Mouse (Mus musculus): Measurements from ENCODE around the gene Wdr74. TPM values are rescaled to one million over a fixed set of nuclear protein-coding genes. Genes with fewer than 3 reads are reported as not detected.
A peak's percentile ranks its signal among the peaks of the same experiment; 100 is the strongest.
"Not testable (repeated sequence)": the region's sequence is repeated elsewhere in the genome, so short reads cannot be mapped to it uniquely, and the experiment has no call there.

Gene Wdr74
- polyA plus RNA-seq, 1 experiment from 2014 or later: 16.3 TPM

DNA sequence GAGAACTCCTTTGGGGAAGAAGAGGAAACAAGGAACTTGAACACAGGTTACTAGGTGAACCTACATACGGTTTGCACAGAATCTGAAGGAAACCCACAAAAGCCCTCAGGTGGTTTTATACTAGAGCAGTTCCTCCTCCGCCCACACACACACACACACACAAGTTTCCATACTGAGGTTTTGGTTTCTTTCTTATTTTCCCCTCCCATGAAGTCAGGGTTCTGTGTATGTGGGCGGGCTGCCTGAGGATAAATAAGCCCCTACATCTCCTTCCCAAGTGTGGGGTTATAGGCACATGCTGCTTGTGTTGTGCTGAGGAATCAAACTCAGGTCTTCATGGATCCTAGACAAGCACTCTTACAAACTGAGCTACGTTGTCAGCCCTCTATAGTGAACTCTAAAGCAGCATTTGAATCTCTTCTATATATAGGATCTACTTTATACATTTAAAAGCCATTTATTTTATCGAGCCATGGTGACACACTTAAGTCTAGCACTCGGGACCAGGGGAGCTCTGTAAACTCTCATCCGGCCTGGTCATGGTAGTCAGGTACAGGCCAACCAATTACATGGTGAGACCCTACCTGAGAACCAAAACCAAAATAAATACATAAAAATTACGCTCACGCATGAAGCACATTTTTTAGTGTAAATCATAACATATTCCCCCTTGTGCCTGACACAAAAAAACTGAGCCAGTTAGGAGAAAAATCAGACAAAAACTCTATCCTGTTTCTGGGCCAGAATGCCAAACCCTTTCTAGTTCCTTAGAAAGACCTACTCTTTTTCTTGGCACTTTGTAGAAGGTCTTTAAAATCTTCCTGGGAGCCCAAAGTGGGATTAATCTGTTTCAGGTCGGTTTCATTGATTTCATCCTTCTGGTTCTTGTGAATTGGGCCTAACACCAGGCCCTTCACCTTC, 23.4 kb upstream of the Wdr74 start:
- Histone ChIP-seq H3K36me3 (ENCODE audit: inconsistent target) (peaks cover 44% of the 10 kb centered on the region), H3K79me2 (ENCODE audit: inconsistent target) (peaks cover 50% of the 10 kb centered on the region), H3K27ac (peak overlapping the region; percentile 96), H3K4me3 (ENCODE audit: inconsistent target) (peak overlapping the region; percentile 86)
- 24% methylated on average over 10 of the region's 10 CpGs for WGBS (ENCODE audit: missing documents)

DNA sequence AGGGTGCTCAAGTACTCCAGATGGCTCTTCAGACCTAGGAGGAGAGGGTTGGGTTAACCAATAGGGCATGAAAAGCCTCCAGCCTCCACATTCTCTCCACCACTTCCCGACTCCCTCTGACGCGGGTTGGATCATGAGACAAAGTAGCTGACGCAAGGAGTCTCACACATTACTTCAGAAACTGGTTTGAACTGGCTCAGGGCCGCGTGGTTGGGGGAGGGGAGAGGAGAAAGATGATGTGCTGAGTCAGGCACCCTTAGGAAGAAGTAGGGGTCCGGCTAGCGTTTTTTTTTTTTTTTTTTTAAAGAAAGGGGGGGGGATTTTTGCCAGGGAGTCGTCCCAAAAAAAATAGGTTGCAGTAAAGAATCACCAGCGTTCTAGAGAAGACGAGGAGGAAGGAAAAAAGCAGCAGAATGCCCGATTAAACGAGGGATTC, 22.7 kb upstream of the Wdr74 start:
- Histone ChIP-seq H3K36me3 (ENCODE audit: inconsistent target) (peaks cover 38% of the 10 kb centered on the region), H3K79me2 (ENCODE audit: inconsistent target) (peaks cover 50% of the 10 kb centered on the region), H3K4me3 (ENCODE audit: inconsistent target) (peak overlapping the region; percentile 86), H3K27ac (peak overlapping the region; percentile 96)
- WGBS (ENCODE audit: missing documents): 0% methylated on average over 13 of the region's 13 CpGs

DNA sequence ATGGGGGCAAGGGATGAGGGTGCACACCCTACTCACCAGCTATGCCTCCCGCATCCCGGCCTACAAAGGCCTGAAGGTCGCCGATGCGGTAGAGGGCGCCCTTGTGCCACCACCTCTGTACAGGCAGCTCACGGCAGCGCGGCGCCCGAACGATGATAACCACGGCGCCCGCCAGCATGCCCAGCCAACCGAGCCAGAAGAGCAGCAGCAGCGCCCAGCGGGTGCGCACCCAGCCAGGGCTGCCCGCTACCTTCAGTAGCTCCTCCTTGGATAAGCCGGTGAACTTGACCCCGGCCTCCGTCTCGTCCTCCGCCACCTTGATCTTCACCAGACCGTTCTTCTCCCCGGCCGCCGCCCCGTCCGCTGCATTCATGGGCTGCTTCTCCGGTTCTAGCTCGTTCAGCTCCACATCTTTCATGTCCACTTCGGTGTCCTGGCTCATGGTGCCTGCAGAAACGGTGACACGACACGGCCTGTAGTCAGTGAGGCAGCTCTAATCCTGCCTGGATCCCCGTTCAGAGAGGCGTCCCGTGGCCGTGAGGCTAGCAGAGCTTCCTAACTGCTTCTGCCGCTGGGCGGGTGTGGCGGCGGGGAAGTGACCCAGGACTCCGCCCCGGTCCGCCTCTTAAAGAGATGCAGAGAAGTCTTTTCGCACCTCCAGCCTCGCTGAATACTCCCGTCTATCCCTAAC, 22.2 kb upstream of the Wdr74 start:
- Histone ChIP-seq H3K27ac (peak overlapping the region; percentile 96), H3K79me2 (ENCODE audit: inconsistent target) (peaks cover 50% of the 10 kb centered on the region), H3K4me3 (ENCODE audit: inconsistent target) (peak overlapping the region; percentile 86), H3K36me3 (ENCODE audit: inconsistent target) (peaks cover 32% of the 10 kb centered on the region)
- under 1% methylated on average over 51 of the region's 51 CpGs for WGBS (ENCODE audit: missing documents)

DNA sequence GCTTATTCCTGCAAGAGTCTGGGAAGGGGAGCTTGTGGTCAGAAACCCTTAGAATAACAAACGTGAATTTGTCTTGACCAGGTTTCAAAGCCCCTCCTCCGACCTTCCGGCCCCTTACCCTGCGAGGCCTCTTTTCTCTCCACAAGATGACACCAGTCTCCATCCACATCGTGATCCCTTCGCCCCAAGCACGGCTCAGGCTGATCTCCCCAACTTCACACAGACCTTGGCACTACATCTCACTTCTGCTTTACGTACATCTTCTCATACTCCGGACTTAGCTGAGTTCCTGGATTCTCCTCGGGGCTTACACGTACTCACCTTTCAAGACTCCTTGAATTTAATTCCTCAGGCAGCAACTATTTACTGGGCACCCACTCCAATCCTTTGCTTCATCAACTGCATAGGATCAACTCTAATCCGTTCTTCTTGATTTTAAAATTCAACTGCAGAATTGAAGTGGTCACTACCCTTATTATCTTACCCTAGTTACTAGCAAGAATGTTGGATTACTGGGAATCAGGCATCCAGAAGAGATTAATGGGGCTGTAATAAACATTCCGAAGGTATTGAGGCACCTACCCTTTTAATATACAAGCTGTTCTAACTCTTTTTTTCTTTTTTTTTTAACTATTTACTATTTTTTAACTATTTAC, 21.5 kb upstream of the Wdr74 start:
- 10% methylated on average over 13 of the region's 13 CpGs for WGBS (ENCODE audit: missing documents)
- Histone ChIP-seq H3K27ac (peak overlapping the region; percentile 96), H3K79me2 (ENCODE audit: inconsistent target) (peaks cover 46% of the 10 kb centered on the region), H3K36me3 (ENCODE audit: inconsistent target) (peaks cover 25% of the 10 kb centered on the region), H3K4me3 (ENCODE audit: inconsistent target) (peak overlapping the region; percentile 86)

DNA sequence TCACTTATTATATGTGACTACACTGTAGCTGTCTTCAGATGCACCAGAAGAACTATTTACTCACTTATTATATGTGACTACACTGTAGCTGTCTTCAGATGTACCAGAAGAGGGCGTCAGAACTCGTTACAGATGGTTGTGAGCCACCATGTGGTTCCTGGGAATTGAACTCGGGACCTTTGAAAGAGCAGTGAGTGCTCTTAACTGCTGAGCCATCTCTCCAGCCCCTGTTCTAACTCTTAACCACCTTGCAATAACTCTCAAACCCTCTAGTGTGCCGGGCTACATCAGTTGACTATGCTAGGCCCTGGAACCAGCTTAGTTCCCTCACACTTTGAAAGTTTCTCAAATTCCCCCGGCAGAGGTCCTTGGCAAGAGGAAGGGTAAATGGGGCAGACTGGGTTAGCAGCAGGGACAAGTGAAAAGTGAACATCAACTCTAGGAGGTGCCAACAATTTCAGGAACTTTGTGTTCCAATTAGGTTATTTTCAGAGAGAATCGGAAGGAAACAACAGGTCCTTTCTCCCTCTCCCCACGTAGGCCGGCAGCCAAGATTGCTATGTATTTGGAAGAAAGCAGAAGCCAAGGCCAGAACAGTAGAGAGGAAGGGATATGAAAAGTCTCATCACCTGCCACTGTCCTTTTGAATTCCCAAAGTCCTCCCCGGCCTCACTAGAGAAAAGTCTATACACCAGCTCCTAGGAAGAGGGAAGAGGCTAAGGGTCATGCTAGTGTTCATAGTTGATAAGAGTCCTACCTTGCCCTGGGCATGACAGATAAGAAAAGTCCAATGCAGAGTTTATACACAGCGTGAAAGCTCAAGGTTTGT, 20.8 kb upstream of the Wdr74 start:
- peaks cover 39% of the 10 kb centered on the region for H3K79me2 ChIP-seq (ENCODE audit: inconsistent target)
- 71% methylated on average over 9 of the region's 10 CpGs for WGBS (ENCODE audit: missing documents)
- H3K36me3 ChIP-seq (ENCODE audit: inconsistent target): peaks cover 18% of the 10 kb centered on the region
- H3K27ac ChIP-seq: peak overlapping the region; percentile 96
- H3K4me3 ChIP-seq (ENCODE audit: inconsistent target): no peak overlapping the region

DNA sequence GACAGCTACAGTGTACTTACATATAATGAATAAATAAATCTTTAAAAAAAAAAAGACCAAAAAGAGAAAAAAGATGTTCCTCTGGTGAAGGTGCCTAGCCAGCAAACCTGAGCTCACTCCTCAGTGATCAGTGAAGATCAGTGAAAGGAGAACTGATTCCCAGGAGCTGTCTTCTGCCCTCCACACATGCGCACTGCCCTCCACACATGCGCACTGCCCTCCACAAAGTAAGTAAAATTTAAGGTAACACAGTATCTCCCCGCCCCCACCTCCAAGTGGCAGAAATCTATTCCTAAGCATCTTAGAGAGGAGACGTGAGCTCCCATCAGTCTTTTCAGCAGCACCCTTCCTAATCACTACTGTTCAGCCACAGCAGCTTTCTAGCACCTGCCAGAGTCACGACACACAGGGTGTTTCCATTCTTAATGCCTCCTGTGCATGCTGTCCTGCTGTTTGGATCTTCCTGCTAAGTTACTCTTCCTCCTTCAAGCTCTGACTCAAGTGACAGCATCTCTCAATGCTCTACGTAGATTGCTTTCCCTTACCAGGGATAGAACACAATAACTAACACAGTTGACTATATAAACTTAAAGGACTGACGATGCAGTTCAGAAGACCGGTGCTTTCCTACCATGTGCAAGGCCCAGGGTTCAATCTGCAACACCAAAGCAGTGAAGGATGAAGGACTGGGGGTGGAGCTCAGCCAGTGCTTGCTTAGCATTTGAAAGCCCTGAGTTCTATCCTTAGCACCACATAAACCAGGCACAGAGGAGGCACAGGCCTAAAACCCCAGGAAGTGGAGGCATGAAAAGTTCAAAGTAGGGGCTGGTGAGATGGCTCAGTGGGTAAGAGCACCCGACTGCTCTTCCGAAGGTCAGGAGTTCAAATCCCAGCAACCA, 19.5 kb upstream of the Wdr74 start:
- Histone ChIP-seq H3K79me2 (ENCODE audit: inconsistent target) (peaks cover 38% of the 10 kb centered on the region), H3K27ac (no peak overlapping the region), H3K4me3 (ENCODE audit: inconsistent target) (no peak overlapping the region), H3K36me3 (ENCODE audit: inconsistent target) (peaks cover 5% of the 10 kb centered on the region; the same call in 1 of the 2 replicates)
- WGBS (ENCODE audit: missing documents): 94% methylated on average over 8 of the region's 10 CpGs

DNA sequence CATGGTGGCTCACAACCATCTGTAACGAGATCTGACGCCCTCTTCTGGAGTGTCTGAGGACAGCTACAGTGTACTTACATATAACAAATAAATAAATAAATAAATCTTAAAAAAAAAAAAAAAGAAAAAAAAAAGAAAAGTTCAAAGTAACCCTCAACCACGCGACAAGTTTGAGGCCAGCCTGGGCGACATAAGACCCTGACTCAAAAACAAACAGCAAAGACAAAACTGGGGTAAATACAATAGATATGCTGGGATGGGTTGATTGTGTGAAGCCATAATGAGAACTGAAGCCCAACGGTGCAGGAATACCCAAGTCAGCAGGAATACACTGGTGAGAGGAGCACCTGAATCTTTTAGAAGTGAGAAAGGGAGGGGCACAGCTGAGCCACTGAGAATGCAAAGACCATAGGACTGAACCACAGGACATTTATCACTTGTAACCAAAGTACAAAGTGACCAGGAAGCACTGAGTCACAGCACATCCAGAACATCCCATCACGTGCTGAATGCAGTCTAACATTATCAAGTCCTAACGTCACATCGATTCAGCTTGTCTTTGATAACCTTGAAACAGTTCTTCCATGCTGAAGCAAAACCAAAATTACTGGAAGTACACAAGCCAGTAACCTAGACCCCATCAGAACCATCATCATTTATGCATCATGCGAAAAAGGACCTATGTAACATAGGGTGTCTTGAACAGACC, 18.7 kb upstream of the Wdr74 start:
- H3K79me2 ChIP-seq (ENCODE audit: inconsistent target): peaks cover 38% of the 10 kb centered on the region
- 94% methylated on average over 6 of the region's 10 CpGs for WGBS (ENCODE audit: missing documents)
- no peak overlapping the region for H3K27ac ChIP-seq
- H3K36me3 ChIP-seq (ENCODE audit: inconsistent target): no peaks in the 10 kb centered on the region
- no peak overlapping the region for H3K4me3 ChIP-seq (ENCODE audit: inconsistent target)

DNA sequence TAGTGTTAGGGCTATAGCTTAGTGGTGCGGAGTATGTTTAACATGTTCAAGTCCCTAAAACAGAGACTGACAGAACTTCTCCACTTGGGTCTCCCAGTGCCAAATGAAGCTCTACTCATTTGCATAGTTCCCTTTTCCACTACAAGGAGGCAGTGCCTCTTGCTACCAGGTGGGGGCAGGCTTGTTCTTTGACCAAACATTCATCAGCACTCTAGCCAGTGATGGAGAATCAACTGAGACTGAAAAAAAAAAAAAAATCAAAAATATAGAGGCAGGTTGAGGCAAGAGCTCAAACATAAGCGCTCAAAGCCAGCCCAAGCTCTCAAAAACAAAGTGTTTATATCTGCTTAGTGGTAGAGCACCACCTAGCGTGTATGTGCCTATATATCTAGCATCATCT, 17.3 kb upstream of the Wdr74 start:
- no peak overlapping the region for H3K4me3 ChIP-seq (ENCODE audit: inconsistent target)
- H3K79me2 ChIP-seq (ENCODE audit: inconsistent target): peaks cover 26% of the 10 kb centered on the region; the same call in 1 of the 2 replicates
- no peak overlapping the region for H3K27ac ChIP-seq
- WGBS (ENCODE audit: missing documents): 45% methylated on average over 3 of the region's 3 CpGs
- no peaks in the 10 kb centered on the region for H3K36me3 ChIP-seq (ENCODE audit: inconsistent target)

DNA sequence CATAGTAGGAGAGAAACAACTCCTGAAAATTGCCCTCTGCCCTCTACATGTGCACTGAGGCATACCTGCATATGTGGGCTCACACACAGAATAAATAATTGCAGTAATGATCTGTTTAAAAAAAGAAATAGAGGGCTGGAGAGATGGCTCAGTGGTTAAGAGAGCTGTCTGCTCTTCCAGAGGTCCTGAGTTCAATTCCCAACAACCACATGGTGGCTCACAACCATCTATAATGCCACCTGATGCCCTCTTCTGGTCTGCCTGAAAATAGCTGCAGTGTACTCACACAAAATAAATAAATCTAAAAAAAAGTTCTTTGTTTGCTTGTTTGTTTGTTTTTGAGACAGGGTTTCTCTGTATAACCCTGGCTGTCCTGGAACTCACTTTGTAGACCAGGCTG, 16.6 kb upstream of the Wdr74 start:
- not testable (repeated sequence) for H3K27ac ChIP-seq; H3K4me3 ChIP-seq (ENCODE audit: inconsistent target)

DNA sequence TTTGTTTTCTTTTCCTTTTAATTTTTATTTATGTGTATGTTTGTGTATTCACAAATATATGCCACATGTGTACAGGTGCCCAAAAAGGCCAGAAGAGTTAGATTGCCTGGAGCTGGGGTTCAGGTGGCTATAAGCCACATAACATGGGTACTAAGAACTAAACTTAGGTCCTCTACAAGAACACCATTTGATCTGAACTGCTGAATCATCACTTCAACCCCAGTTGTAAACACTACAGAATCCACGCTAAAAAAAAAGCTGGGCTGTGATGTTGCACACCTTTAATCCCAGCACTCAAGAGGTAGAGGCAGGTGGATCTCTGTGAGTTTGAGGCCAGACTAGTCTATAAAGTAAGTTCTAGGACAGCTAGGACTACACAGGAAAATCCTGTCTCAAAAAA, 14.2 kb upstream of the Wdr74 start:
- WGBS (ENCODE audit: missing documents): 50% methylated on average over 1 of the region's 1 CpGs
- no peak overlapping the region; the same call in 1 of the 2 replicates for H3K27ac ChIP-seq
- no peak overlapping the region for H3K4me3 ChIP-seq (ENCODE audit: inconsistent target)
- peaks cover 18% of the 10 kb centered on the region for H3K36me3 ChIP-seq (ENCODE audit: inconsistent target)
- H3K79me2 ChIP-seq (ENCODE audit: inconsistent target): peaks cover 39% of the 10 kb centered on the region

More for the DNA sequence above, 16.6 kb upstream of the Wdr74 start:
- H3K36me3 ChIP-seq (ENCODE audit: inconsistent target): not testable (repeated sequence)
- H3K79me2 ChIP-seq (ENCODE audit: inconsistent target): peaks cover 28% of the 10 kb centered on the region

DNA sequence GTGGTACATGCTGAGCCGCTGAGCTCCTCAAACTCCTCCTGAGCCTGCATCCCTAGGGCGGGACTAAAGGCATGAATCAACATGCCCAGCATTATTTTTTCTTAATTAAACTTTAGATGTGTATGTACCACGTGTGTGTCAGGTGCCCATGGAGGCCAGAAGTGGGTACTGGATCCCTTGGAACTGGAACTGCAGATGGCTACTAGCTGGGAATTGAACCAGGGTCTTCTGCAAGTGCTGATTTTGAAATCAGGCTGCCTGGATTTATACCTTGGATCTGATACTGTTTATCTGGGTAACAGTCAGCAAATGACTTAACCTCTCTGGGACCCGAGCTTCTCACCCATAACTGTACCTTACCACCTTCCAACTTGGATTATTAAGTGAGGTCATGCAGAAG, 13.6 kb upstream of the Wdr74 start:
- Histone ChIP-seq H3K4me3 (ENCODE audit: inconsistent target) (peak overlapping the region; percentile 93), H3K27ac (peak overlapping the region; percentile 81), H3K79me2 (ENCODE audit: inconsistent target) (peaks cover 39% of the 10 kb centered on the region), H3K36me3 (ENCODE audit: inconsistent target) (peaks cover 23% of the 10 kb centered on the region)
- WGBS (ENCODE audit: missing documents): 56% methylated on average over 4 of the region's 4 CpGs

DNA sequence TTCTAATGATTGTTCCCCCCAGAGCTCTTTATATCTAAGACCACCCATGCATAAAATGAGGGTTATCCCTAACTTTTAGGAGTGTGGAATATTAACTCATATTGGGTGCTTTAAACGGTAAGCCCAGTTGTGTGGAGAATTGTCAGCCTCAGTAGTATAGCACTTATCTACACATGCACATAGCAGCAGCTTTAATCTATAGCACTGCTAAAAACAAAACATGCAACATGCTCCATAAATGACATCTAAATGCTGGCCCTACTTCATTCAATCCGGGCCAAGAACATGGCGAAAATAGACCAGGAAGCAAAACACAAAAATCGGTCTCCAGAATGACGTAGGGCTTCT, 13.1 kb upstream of the Wdr74 start:
- peaks cover 23% of the 10 kb centered on the region for H3K36me3 ChIP-seq (ENCODE audit: inconsistent target)
- H3K27ac ChIP-seq: peak overlapping the region; percentile 81
- H3K4me3 ChIP-seq (ENCODE audit: inconsistent target): peak overlapping the region; percentile 93
- H3K79me2 ChIP-seq (ENCODE audit: inconsistent target): peaks cover 39% of the 10 kb centered on the region
- 0% methylated on average over 5 of the region's 5 CpGs for WGBS (ENCODE audit: missing documents)
